Mouse (Mus musculus) adipocyte (in vitro differentiated cells): Measurements from ENCODE around the gene Ngly1.
A peak's percentile ranks its signal among the peaks of the same experiment; 100 is the strongest.
"Not testable (repeated sequence)": the region's sequence is repeated elsewhere in the genome, so short reads cannot be mapped to it uniquely, and the experiment has no call there.

Experiments used
- DNase-seq: peaks from one replicate; pipeline ENCODE4 v3.0.0-alpha.2; 2016; ENCODE audit warnings: low spot score

Gene Ngly1

DNA sequence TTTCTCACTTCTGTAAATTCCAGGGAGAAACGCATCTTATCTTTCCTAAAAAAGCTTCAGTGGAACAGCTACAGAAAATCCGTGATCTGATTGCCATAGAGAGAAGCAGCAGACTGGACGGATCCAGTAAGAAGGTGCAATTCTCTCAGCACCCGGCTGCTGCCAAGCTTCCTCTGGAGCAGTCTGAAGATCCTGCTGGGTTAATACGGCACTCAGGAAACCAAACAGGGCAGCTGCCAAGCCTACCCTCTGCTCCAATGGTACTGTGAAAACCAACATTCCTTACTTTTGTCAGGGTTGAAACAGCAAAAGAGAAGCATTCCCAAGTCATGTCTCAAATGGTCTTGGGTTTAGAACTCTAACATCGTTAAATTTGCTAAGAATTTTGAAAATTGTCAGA lies 11.5 kb downstream of the Ngly1 start:
- no peak for DNase-seq

- no peak for DNase-seq
These were observed 12.8 kb downstream of the Ngly1 start for GRCm38 (mm10) chr14:16261869-16262268.

GRCm38 (mm10) chr14:16267028-16267427 lies 17.9 kb downstream of the Ngly1 start:
- DNase-seq: no peak

DNA sequence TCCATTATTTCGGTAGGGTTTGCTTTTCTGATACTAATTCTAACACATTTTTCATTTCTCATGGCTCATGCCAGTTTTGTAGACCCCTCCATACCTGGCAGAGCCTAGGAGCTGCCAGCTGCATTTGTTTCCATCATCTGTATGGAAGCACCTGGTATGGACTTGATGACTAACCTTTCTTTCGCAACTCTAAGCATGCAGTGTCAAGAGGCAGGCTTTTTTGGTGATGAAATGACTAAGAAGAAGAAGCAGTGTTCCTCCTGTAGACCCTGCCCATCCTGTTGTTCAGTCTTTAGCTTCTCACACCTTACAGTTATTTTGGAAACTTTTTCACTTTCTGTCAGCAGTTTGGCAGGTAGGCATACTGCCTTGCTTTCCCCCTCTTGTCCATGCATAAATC lies 20.7 kb downstream of the Ngly1 start:
- DNase-seq: no peak

GRCm38 (mm10) chr14:16273677-16274076 lies 24.6 kb downstream of the Ngly1 start:
- DNase-seq: no peak

DNA sequence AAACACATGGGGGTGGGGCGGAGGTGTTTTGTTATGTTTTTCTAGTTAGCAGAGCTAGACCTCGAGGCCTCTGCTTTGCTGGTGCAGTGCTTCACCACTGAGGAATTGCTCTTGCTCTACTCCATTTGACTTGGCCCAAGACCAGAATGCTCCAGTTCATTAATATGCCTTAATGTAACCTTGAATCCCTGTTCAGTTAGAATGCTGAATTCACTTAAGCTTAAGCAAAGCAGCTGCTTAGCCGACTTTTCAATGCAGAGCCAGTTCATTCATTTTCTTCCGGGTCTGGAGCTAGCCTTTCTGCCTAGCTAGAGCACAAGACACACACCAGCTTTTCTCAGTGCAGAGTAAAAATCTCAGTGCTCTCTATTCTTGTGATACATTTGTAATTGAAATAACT lies 30.1 kb downstream of the Ngly1 start:
- DNase-seq: no peak

DNA sequence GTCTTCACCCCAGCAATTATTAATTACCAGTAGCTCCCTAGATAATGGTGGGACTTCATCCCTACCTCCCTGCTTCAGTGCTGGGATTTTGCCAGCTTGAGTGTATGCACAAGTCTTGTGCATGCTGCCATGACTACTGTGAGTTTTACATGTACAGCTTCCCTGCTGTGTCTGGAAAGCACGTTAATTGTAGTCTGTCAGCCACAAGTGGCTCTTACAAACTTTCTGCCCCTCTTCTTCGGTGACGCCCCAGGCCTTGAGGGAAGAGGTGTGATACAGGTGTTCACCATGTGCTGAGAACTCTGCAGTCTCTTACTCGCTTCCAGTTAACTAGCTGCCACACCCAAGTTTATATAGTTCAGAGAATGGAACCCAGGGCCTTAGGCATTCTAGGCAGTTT lies 34.9 kb downstream of the Ngly1 start:
- DNase-seq: no peak

- no peak for DNase-seq
These were observed 43.3 kb downstream of the Ngly1 start for GRCm38 (mm10) chr14:16292371-16292770.

DNA sequence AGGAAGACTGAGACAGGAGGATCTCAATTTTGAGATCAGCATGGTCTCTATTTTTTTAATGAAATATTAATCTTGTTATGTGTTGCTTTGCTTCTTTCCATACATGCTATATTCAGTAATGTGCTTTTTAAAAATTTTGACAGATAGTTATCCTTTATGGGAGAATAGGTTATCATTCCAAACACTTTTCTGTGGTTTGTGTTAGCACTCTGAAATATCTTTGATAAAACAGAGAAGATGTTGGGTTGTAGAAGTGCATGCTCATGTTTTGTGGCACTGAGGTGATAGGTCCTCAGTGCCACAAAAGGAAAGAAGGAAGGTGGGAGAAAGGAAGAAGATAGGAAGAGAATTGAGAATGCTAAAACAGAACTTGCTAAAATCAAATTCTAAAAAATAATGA lies 43.9 kb downstream of the Ngly1 start:
- no peak for DNase-seq

DNA sequence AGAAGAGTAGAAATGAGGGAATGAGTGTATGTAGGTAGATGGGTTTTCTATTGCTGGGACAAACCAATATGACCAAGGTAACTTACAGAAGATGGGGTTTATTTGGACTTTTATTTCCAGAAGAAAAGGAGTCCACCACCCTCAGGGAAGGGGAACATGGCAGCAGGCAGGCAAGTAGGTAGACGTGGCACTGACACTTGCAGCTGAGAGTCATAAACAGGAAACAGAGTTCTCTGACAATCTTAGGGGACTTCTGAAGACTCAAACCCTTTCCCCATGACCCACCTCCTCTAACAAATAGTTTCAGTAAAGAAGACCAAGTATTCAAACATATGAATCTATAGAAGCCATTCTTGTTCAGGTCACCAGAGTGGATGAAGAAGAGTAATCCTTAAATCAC lies 44.8 kb downstream of the Ngly1 start:
- no peak for DNase-seq

DNA sequence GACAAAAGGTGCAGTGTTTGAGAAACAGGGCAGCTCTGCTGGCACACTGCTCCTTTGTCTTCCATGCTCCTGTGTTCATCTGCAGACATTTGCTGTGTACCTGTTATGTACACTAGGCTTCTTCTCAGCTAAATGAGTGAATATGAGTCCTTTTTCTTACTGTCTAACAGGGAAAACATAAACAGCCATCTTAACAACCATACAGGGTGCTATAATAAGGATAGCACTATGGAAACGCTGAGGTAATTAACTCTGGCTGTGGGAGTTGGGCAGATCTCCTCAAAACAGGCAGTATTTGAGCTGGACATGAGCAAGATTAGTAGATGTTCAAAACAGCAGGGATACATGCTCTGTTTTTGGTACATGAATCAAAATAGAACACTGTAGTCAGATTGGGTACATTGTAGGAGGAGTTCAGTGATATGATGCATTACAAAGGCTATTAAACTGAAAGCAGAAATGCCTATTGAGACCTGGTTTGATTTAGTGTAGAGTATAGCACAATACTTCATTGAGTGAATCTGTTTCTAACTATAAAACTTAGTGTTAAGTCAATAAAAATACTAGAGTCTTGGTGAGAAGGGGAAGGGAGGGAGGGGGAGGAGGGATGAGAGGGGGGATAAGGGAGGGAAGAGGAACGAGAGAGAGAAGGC lies 47.9 kb downstream of the Ngly1 start:
- DNase-seq: no peak

GRCm38 (mm10) chr14:16301735-16302134 lies 52.7 kb downstream of the Ngly1 start:
- no peak for DNase-seq

- no peak for DNase-seq
These were observed 53.6 kb downstream of the Ngly1 start for GRCm38 (mm10) chr14:16302688-16303087.

GRCm38 (mm10) chr14:16310791-16311190 lies 61.7 kb downstream of the Ngly1 start:
- no peak for DNase-seq

DNA sequence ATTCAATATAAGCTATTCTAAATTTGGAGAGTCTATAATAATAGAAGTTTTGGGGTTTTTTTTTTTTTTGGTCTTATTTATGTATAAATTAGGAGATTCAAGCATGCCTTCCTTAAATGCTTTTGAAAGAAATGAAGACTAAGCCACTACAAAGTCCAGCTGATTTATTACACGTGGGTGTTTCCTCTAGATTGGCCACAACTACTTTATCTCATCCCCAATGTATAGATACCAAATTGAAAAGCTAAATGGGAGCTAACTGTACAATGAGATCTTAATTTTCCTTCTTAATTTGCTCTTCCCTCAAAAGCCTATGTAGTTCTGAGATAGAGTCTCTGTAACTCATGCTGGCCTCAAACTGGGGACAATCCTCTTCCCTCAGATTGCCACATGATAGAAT lies 63.5 kb downstream of the Ngly1 start:
- no peak for DNase-seq

- not testable (repeated sequence) for DNase-seq
These were observed 64.0 kb downstream of the Ngly1 start for GRCm38 (mm10) chr14:16313073-16313472.

GRCm38 (mm10) chr14:16313936-16314521 lies 64.9 kb downstream of the Ngly1 start:
- DNase-seq: no peak

GRCm38 (mm10) chr14:16314842-16315241 lies 65.8 kb downstream of the Ngly1 start:
- DNase-seq: no peak

GRCm38 (mm10) chr14:16316715-16317114 lies 67.6 kb downstream of the Ngly1 start:
- no peak for DNase-seq

GRCm38 (mm10) chr14:16319818-16320217 lies 70.7 kb downstream of the Ngly1 start:
- DNase-seq: no peak

GRCm38 (mm10) chr14:16324394-16324793 lies 75.3 kb downstream of the Ngly1 start:
- DNase-seq: no peak

DNA sequence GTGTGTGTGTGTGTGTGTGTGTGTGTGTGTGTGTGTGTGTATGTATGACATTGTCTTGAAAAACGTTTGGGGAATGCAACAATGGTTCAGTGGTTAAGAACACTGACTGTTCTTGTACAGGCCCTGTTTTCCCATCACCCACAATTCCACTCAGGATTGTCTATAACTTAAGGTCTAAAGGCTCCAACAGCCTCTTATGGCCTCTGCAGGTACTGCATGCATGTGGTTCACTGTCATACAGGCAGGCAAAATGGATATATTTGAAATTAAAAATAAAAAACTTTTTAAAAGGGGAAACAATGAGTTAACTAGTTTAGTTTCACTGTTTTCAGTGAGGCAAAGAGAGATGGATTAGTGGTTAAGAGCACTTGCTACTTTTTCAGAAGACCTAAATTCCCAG lies 76.1 kb downstream of the Ngly1 start:
- DNase-seq: no peak

DNA sequence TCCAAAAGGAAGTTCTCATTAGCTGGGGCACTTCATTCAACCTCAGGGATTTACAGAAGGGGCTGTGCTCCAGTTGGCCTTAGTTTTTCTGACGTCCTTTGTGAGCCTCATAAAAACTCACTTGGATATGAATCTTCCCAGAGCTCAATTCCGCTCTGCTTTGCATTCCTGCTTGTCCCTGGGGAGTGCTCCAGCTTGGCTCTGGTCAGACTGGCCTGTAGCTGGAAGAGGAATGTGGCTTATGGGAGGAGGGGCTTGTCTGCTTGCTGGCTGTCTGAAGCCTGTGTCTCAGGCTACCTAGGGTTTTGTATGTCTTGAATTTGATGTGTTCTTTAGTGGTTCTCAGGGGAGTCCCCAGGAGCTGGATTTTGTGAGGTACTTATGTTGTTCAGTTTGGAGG lies 79.5 kb downstream of the Ngly1 start:
- DNase-seq: peak; percentile 91

GRCm38 (mm10) chr14:16328959-16329480 lies 79.9 kb downstream of the Ngly1 start:
- DNase-seq: no peak
